Mouse (Mus musculus): ENCODE results near the gene Sec62. TPM values are rescaled to one million over a fixed set of nuclear protein-coding genes. Genes with fewer than 3 reads are reported as not detected.

Gene Sec62
- polyA plus RNA-seq (2015; fragmentation: Nextera tagmentation; extraction: Ambion mirVana) = 106 and 118 TPM in 2 replicates

DNA sequence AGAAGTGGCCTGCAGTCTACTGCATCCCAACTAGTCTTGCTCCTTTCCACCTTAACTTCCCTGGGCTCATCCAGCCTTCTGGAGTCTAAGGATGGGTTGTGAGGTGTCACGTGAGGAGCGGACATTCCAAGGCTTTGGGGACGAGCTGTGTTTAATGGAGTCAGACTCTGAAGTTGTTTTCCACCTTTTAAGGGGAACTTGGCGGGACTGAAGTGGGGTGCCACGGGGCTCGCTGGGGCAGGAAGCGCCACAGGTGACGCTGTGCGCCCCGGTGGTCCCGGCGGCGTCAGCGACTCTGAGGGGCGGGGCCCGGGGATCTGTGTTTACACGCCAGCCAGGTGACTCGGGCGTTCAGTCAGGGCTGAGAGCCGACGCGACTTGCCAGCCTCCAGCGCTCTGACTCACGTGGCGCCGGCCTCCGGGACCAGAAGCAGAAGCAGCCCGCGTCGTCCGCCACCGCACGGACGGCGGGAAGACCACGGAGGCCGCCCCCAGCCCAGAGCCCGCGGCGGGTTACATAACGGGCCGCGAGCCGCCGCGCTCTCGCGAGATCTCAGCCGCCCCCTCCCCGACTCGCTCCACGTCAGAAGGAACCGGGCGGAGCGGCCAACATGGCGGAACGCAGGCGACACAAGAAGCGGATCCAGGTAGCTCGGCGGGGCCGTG lies at the start of gene Sec62:
Gene Sec62, plus strand, starts transcription at position 139 of the 666 bp plus-strand sequence.
- Histone ChIP-seq H3K27ac (replicated peaks) (peak within 1 kb of the TSS; percentile 92), H3K4me3 (ENCODE audit: low read depth, low read length) (peak within 1 kb of the TSS; percentile 98), H3K9me3 (ENCODE audit: control insufficient read depth, low read length) (no peaks in the 10 kb centered on the region), H3K9ac (ENCODE audit: low read length) (peak within 1 kb of the TSS; percentile 99), H3K36me3 (ENCODE audit: control insufficient read depth, insufficient read depth, low read length) (no peaks in the 10 kb centered on the region), H3K4me1 (replicated peaks; ENCODE audit: control insufficient read depth, insufficient read depth) (0 out of 2 replicates have a peak, but pooled peaks cover 2% of the 10 kb centered on the region), H3K4me2 (replicated peaks; ENCODE audit: low read depth) (peak within 1 kb of the TSS; percentile 81), H3K27me3 (ENCODE audit: control insufficient read depth, insufficient read depth, low read length) (no peaks in the 10 kb centered on the region)
- ATAC-seq (ENCODE audit: low FRiP score, low TSS enrichment) (peak; percentile 97), DNase-seq (ENCODE audit: low spot score) (peak; percentile 93)
- WGBS = under 1% methylated on average over 61 of the region's 62 CpGs
- TF ChIP-seq EP300 (optimal IDR thresholded peaks at IDR 0.05) = peak; percentile 98
- TF ChIP-seq CTCF (IDR thresholded peaks at IDR 0.05; ENCODE audit: low read depth) = peak; percentile 28; the same call in 1 of the 2 replicates

DNA sequence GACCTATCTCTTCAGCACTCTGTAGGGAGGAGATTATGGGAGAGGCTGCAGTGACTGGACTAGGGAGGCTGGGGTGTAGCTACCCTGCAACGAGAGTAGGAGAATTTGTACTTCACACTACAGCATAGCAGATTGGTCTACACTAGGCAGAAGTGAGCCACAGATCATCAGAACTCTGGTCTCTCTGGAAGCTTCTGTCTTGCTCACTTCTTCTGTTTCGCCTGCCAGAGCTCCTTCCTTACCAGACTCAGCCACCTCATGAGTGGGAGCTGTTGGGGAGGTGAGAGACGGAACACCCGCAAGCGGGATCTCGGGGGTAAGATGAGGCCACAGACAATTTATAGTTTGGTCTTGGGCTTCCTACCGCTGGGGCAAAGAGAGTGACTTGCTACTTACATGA lies 49.8 kb upstream of the Sec62 start:
- no peak for DNase-seq (ENCODE audit: low spot score)
- no peak overlapping the region for H3K4me3 ChIP-seq (ENCODE audit: low read depth, low read length)
- H3K4me1 ChIP-seq (replicated peaks; ENCODE audit: control insufficient read depth, insufficient read depth) = no peaks in the 10 kb centered on the region
- H3K27ac ChIP-seq (replicated peaks) = no peak overlapping the region
- no peak overlapping the region for H3K9ac ChIP-seq (ENCODE audit: low read length)
- no peaks in the 10 kb centered on the region for H3K36me3 ChIP-seq (ENCODE audit: control insufficient read depth, insufficient read depth, low read length)
- WGBS = 85% methylated on average over 7 of the region's 7 CpGs
- no peaks in the 10 kb centered on the region for H3K9me3 ChIP-seq (ENCODE audit: control insufficient read depth, low read length)
- H3K4me2 ChIP-seq (replicated peaks; ENCODE audit: low read depth) = no peak overlapping the region
- no peak for ATAC-seq (ENCODE audit: low FRiP score, low TSS enrichment)
- TF ChIP-seq EP300 (optimal IDR thresholded peaks at IDR 0.05) (no peak), CTCF (IDR thresholded peaks at IDR 0.05; ENCODE audit: low read depth) (no peak)
- no peaks in the 10 kb centered on the region for H3K27me3 ChIP-seq (ENCODE audit: control insufficient read depth, insufficient read depth, low read length)

DNA sequence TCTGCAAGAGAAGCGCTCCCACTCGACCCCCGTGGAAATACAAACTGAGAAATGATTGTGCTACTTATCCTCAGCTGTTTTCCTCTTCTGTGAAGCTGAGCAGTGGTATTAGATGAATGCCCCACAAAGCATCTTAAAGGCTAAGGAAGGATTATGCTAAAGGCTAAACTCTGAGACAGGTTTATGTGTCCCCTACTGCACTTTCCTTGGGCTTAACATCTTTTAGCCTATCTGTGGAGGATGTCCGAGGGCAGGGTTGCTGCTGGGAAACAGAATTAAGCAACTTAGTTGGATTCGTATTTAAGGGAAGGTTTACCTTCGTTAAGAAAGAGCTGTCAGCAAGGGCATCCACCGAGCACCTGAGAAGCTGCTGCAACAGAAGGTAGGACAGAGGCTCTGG lies 46.7 kb upstream of the Sec62 start, which contains the start of gene Samd7:
Gene Samd7, plus strand, starts transcription at position 288 of the 400 bp plus-strand sequence.
- H3K9ac ChIP-seq (ENCODE audit: low read length) = no peak within 1 kb of the TSS
- no peaks in the 10 kb centered on the region for H3K9me3 ChIP-seq (ENCODE audit: control insufficient read depth, low read length)
- no peak within 1 kb of the TSS for H3K27ac ChIP-seq (replicated peaks)
- no peak for TF ChIP-seq EP300 (optimal IDR thresholded peaks at IDR 0.05)
- no peak for TF ChIP-seq CTCF (IDR thresholded peaks at IDR 0.05; ENCODE audit: low read depth)
- WGBS = 76% methylated on average over 7 of the region's 7 CpGs
- no peaks in the 10 kb centered on the region for H3K36me3 ChIP-seq (ENCODE audit: control insufficient read depth, insufficient read depth, low read length)
- ATAC-seq (ENCODE audit: low FRiP score, low TSS enrichment) = no peak
- no peak for DNase-seq (ENCODE audit: low spot score)
- no peak within 1 kb of the TSS for H3K4me2 ChIP-seq (replicated peaks; ENCODE audit: low read depth)
- no peaks in the 10 kb centered on the region for H3K27me3 ChIP-seq (ENCODE audit: control insufficient read depth, insufficient read depth, low read length)
- no peaks in the 10 kb centered on the region for H3K4me1 ChIP-seq (replicated peaks; ENCODE audit: control insufficient read depth, insufficient read depth)
- no peak within 1 kb of the TSS for H3K4me3 ChIP-seq (ENCODE audit: low read depth, low read length)

DNA sequence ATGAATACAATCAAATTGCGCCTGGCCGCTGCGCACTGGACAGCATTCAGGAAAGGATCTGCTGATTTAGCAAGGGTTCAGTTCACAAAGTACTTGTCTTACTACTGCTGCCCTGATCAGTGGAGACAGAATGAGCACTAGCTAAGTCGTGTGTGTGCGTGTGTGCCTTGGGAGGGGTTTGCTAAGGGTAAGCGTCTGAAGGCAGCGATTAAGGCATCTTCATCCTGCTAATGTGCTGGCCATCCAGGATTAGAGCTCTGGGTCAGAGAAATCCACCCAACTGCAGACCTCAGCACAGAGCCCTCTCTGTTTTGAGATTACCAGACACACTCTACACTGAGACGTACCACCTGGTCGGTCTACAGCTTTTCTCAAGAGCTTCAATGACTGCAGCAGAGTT lies 44.4 kb upstream of the Sec62 start:
- Histone ChIP-seq H3K9me3 (ENCODE audit: control insufficient read depth, low read length) (no peaks in the 10 kb centered on the region), H3K4me3 (ENCODE audit: low read depth, low read length) (no peak overlapping the region), H3K27ac (replicated peaks) (no peak overlapping the region), H3K4me2 (replicated peaks; ENCODE audit: low read depth) (no peak overlapping the region), H3K36me3 (ENCODE audit: control insufficient read depth, insufficient read depth, low read length) (no peaks in the 10 kb centered on the region), H3K27me3 (ENCODE audit: control insufficient read depth, insufficient read depth, low read length) (no peaks in the 10 kb centered on the region), H3K4me1 (replicated peaks; ENCODE audit: control insufficient read depth, insufficient read depth) (no peaks in the 10 kb centered on the region), H3K9ac (ENCODE audit: low read length) (no peak overlapping the region)
- 59% methylated on average over 9 of the region's 9 CpGs for WGBS
- TF ChIP-seq CTCF (IDR thresholded peaks at IDR 0.05; ENCODE audit: low read depth) (no peak), EP300 (optimal IDR thresholded peaks at IDR 0.05) (no peak)
- DNase-seq (ENCODE audit: low spot score) (no peak), ATAC-seq (ENCODE audit: low FRiP score, low TSS enrichment) (no peak)

DNA sequence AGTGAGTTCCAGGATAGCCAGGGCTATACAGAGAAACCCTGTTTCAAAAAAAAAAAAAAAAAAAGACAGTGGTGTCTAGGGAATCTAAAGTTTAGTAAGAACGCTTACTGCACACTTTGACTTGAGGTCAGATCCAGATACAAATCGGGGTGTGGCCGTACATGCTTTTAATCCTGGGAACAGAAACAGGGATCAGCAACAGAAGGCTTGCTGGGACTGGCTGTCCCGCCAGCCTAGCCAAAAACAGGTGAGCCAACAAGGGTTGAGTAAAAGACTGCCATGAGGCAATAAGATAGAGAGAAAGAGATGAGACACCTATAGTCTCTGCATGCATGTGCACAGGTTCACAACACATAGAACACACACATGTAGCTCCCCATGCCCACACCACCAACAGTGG lies 38.0 kb upstream of the Sec62 start:
- 77% methylated on average over 4 of the region's 4 CpGs for WGBS

DNA sequence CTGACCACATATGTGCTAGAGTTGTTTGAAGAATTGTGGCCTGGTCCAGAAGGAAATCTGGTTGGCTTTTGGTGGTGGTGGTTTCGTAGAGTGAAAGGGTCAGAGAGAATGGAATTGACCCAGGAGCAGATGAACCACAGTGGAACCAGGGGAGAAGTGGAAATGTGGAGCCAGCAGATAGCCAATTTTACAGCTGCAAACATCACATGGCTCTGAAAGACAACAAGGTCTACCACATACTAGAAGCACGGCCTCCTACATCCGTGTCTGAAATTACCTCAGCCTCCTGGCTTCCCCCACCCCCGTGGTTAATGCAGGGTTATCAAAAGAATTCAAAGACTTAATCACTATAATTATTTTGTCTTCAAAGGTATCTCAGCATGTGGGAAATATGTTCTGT lies 27.8 kb upstream of the Sec62 start:
- no peaks in the 10 kb centered on the region for H3K27me3 ChIP-seq (ENCODE audit: control insufficient read depth, insufficient read depth, low read length)
- no peaks in the 10 kb centered on the region for H3K4me1 ChIP-seq (replicated peaks; ENCODE audit: control insufficient read depth, insufficient read depth)
- no peak for DNase-seq (ENCODE audit: low spot score)
- no peaks in the 10 kb centered on the region for H3K9me3 ChIP-seq (ENCODE audit: control insufficient read depth, low read length)
- WGBS = 87% methylated on average over 4 of the region's 4 CpGs
- H3K27ac ChIP-seq (replicated peaks) = no peak overlapping the region
- no peak for ATAC-seq (ENCODE audit: low FRiP score, low TSS enrichment)
- H3K4me2 ChIP-seq (replicated peaks; ENCODE audit: low read depth) = no peak overlapping the region
- H3K9ac ChIP-seq (ENCODE audit: low read length) = no peak overlapping the region
- H3K4me3 ChIP-seq (ENCODE audit: low read depth, low read length) = no peak overlapping the region
- no peaks in the 10 kb centered on the region for H3K36me3 ChIP-seq (ENCODE audit: control insufficient read depth, insufficient read depth, low read length)
- no peak for TF ChIP-seq EP300 (optimal IDR thresholded peaks at IDR 0.05)
- no peak for TF ChIP-seq CTCF (IDR thresholded peaks at IDR 0.05; ENCODE audit: low read depth)

More for the DNA sequence above, 38.0 kb upstream of the Sec62 start:
- Histone ChIP-seq H3K4me3 (ENCODE audit: low read depth, low read length) (no peak overlapping the region), H3K27ac (replicated peaks) (no peak overlapping the region), H3K27me3 (ENCODE audit: control insufficient read depth, insufficient read depth, low read length) (no peaks in the 10 kb centered on the region), H3K4me1 (replicated peaks; ENCODE audit: control insufficient read depth, insufficient read depth) (no peaks in the 10 kb centered on the region), H3K4me2 (replicated peaks; ENCODE audit: low read depth) (no peak overlapping the region), H3K9me3 (ENCODE audit: control insufficient read depth, low read length) (no peaks in the 10 kb centered on the region), H3K9ac (ENCODE audit: low read length) (no peak overlapping the region), H3K36me3 (ENCODE audit: control insufficient read depth, insufficient read depth, low read length) (no peaks in the 10 kb centered on the region)
- ATAC-seq (ENCODE audit: low FRiP score, low TSS enrichment) = no peak
- no peak for DNase-seq (ENCODE audit: low spot score)
- no peak for TF ChIP-seq EP300 (optimal IDR thresholded peaks at IDR 0.05)
- no peak for TF ChIP-seq CTCF (IDR thresholded peaks at IDR 0.05; ENCODE audit: low read depth)
